Mouse (Mus musculus): ENCODE measurements around the gene Col27a1. TPM values are rescaled to one million over a fixed set of nuclear protein-coding genes. Genes with fewer than 3 reads are reported as not detected.

Gene Col27a1
- total RNA-seq, 2 experiments from 2014 or later, result 4.0 to 4.5 TPM

GRCm38 (mm10) chr4:63222246-63222645 is 8.4 kb downstream of the Col27a1 start:
- DNase-seq (ENCODE audit: low spot score in 2 of 2), result no peak

GRCm38 (mm10) chr4:63225373-63225772 is 11.6 kb downstream of the Col27a1 start:
- DNase-seq (ENCODE audit: low spot score in 2 of 2), result no peak

GRCm38 (mm10) chr4:63226164-63226882 is 12.5 kb downstream of the Col27a1 start:
- no peak for DNase-seq (ENCODE audit: low spot score in 2 of 2)

DNA sequence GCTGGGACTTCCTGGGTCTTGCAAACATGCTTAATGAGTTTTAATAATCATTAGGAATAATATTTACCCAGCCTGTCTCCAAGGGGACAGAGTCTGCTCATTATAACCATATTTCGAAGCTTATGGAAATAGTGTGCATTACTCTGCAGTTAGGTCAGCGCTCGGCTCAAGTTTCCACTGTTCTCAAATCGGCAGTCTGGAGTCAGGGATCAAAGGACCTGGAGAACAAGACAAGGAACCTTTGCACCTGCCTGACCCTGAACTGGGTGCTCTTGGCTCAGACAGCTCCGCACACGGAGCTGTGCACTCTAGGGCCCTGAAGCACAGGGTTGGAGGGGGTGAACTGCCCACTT is 13.1 kb downstream of the Col27a1 start:
- DNase-seq (ENCODE audit: low spot score in 2 of 2), result no peak

GRCm38 (mm10) chr4:63228943-63229342 is 15.1 kb downstream of the Col27a1 start:
- peak; percentile 49 to 74 for DNase-seq (ENCODE audit: low spot score in 2 of 2)

GRCm38 (mm10) chr4:63229991-63230581 is 16.3 kb downstream of the Col27a1 start:
- DNase-seq (ENCODE audit: low spot score in 2 of 2), result no peak

GRCm38 (mm10) chr4:63231121-63231520 is 17.3 kb downstream of the Col27a1 start:
- DNase-seq (ENCODE audit: low spot score in 2 of 2), result no peak

DNA sequence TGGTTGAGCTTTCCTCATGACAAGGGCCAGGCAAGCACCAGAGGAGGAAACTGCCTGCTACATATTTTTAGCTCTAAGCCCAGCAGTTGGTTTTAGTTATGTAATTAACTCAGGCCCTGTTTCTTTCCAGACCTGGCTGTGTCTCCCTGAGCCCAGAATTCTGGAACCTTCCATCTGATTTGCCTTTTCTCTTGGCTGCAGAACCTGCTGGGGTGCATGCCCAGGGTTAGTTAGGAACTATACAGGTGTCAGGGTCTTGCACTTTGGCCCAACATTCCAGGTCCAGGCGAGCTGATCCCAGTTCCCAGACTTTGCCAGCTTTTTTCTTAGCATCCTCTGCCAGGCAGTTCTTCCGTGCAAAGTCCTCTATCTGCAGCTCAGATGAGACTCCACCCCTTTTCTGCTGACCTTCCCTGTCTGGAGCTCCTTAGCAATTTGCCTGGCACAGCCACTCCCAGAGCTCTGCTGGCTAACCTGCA is 18.8 kb downstream of the Col27a1 start:
- DNase-seq (ENCODE audit: low spot score in 2 of 2), result peak in 1 of 2 experiments; percentile 31

DNA sequence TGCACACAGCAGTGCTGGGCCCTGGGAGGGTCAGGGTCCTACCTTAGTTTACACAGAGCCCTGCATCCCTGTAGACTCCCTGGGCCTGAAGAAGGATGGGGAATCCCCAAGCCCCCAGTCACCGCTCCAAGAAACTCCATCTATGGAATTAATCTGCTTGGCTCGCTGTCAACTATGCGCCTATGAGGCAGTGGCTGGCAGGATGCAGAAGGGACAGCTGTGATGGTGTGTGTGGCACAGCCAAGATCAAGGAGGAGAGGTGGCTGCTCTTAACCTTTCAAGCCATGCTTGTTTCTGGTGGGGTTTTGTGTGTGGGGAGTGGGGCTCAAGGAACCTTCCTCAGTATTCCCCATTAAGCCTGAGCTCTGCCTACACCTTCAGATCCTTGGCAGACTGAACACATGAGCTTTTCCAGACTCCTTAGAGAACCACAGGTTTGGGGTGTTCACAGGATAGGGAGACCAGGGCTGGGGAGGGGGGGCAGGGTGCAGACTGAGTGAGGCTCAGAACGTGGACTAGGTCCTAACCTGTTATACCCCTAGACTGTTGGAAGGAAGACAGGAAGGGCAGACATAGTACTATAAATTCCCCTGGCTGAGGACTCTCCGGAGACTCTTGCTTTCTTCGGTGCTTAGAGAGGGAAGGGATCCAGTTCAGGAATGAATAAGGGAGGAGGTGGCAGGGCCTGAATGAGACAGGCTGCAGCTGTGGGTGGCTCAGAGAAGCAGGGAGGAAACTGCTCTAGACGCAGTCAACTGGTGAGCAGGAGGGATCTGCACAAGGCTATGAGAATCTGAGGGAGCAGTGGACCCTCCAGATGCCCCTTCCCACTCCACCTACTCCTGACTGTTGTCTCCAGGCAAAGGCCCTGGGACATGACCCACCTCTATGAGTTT is 20.0 kb downstream of the Col27a1 start:
- DNase-seq (ENCODE audit: low spot score in 2 of 2), result no peak

DNA sequence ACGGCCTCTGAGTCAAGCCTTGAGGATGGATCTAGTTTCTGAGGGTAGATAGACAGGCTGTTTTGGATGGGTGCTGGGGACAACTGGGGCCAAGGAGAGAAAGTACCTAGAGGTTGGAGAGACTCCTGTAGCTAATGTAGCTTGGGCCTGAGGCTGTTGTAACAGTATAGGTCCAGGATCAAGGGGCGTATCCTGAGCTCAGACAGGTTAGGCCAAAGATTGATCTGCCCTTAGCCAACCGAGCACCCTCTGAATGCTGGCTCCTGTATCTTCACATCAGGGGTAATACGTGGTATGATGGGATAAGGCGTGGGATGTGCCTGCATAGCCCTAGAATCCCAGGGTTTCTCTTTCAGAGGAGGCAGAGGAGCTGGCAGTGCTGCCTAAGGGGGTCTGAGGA is 21.0 kb downstream of the Col27a1 start:
- no peak for DNase-seq (ENCODE audit: low spot score in 2 of 2)

DNA sequence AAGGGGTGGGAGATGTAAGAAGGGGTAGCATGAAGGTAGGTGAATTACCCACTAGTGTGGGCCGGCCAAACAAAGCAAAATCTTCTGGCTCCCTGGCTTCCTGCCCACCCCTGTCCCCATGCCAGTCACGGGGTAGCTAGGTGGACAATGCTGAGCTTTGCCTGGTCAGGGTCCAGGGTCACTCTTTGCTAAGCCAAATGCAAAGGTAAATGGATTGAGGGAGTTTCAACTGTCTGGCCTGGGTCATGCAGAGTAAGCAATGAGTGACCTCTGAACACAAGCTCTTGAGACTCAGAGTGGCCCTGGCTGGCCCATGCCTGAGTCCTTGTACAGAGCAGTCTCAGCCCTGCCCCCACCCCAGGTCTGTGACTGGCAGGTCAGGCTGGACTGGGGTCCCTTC is 22.4 kb downstream of the Col27a1 start:
- no peak for DNase-seq (ENCODE audit: low spot score in 2 of 2)

DNA sequence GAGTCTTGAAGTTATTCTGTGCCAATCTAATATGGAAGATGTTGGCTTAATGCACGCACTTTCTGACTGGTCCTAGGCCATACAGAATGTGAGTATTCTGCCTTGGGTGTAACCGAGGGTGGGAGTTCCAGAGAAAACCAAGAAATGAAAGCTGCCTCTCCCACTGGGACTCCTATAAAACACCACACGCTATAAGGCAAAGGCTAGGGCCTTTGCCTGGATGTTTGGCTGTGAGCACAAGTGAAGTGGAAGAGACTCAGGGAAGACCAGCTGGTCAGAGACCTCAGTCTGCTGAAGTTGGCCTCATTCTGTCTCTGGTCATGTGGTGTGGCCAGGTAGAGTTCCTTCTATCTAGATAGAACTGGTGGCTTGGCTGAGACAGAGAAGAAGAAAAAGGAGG is 23.4 kb downstream of the Col27a1 start:
- no peak for DNase-seq (ENCODE audit: low spot score in 2 of 2)

- DNase-seq (ENCODE audit: low spot score in 2 of 2), result no peak
Observed at GRCm38 (mm10) chr4:63238141-63238540, 24.3 kb downstream of the Col27a1 start.

DNA sequence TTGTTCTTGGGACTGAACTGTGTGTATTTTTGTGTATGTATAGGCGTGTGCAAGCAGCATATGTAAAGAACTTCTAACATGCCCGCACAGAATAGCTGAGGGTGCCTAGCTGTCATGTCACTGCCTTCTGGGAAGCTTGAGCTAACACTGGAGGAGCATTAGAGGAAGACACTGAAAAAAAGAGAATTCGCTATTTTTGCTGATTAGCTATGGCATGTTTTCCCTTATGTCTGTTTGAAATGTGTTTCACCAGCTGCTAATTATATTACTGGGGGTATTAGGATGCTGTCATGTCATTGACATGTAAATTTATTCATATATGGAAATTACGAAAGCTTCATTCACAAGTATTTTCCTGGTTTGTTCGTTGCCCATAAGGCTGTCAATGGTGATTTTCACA is 24.9 kb downstream of the Col27a1 start:
- DNase-seq (ENCODE audit: low spot score in 2 of 2), result no peak

DNA sequence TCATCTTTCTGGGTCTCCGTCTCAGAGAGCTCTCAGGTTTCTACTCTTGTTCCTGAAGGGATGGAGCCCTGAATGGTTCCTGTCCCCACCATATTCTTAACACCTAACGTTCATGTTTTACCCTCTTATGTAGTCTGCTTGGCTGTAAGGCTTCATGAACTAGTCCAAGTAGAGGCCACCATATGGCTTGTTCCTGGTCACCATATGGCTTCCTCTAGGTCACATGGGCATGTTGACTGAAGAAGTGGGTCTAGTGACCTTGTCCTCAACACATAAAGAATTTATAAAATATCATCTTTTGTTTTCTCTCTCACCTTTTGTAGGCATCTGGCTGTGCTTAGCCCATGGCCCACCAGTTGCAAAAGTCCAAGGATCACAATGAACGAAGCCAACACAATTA is 27.2 kb downstream of the Col27a1 start:
- no peak for DNase-seq (ENCODE audit: low spot score in 2 of 2)

DNA sequence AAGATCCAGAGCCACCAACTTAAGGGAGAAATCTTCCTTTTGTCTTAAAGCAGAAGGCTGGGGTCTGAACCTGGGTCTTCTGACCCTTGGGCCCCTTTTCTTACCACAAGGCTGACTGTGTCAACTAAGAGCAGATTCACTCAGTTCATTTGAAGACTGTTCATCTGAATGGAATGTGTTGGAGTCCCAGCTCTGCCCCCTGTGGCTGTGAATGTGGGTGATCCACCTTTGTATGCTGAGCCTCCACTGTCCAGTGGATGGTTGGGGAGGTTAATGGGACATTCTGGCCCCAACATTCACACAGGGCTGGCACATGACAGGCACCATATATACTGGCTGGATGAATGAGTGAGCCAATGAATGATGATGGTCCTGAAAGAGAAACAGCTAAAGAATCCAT is 34.2 kb downstream of the Col27a1 start:
- no peak for DNase-seq (ENCODE audit: low spot score in 2 of 2)

DNA sequence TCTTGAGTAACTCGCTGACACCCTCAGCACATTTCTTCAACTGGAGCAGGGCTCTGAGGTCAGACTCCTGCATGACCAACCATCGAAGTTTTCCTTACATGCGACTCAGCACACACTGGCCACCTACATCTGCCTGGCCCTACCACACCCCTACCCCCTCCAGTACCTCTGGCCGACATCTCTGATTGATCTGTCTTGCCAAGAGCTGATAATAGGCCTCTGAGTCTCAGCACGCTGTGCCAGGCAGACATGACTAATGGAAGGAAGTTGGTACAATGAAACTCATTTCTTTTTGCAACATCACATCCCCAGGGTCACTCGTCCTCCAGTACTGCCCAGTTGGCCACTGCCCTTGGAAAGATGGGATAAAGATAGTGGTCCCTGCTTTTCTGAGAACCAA is 35.1 kb downstream of the Col27a1 start:
- DNase-seq (ENCODE audit: low spot score in 2 of 2), result no peak

- peak; percentile 25 to 55 for DNase-seq (ENCODE audit: low spot score in 2 of 2)
Observed at GRCm38 (mm10) chr4:63251760-63252159, 38.0 kb downstream of the Col27a1 start.

DNA sequence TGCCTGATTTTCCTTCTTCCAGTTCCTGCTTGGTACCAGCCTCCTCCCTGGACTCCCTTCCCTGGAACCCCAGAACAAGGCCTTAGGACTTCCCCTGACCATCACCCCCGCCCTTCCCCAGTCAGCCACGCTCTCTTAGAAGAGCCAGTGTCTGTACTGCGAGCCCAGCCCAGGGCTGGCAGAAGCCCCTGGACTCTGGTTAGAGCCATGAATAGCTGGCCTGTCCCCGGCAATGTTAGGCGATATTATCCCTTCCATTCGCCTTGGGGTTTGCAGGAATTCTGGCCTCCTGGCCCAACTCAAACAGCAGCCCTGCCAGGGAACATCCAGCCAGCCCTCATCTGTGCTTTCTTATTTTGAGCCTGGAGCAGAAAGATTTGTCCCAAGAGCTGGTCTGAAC is 39.9 kb downstream of the Col27a1 start:
- DNase-seq (ENCODE audit: low spot score in 2 of 2), result peak in 1 of 2 experiments; percentile 49

- no peak for DNase-seq (ENCODE audit: low spot score in 2 of 2)
Observed at GRCm38 (mm10) chr4:63254151-63254550, 40.3 kb downstream of the Col27a1 start.

DNA sequence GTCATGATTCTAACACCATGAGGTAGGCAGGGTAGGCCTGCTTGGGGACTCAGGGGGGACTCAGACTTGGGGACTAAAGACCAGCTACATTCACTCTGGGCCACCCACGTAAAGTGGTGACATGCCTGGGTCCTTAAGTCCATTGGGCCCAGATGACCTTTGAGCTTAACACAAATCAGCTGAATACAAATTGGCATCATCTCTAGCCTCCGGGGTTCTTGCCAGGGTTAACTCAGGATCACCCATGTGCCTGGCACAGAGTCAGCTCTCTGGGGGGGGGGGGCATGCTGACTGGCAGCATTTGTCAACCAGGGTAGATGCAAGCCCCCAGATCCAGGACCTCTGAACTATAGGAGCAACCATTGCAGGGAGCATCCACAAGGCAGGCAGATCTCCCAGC is 42.6 kb downstream of the Col27a1 start:
- no peak for DNase-seq (ENCODE audit: low spot score in 2 of 2)

- no peak for DNase-seq (ENCODE audit: low spot score in 2 of 2)
Observed at GRCm38 (mm10) chr4:63257346-63257745, 43.5 kb downstream of the Col27a1 start.

Data from layer of hippocampus, adult 18-20 months (tissue).